Mouse (Mus musculus): Measurements from ENCODE around the gene Rpl18a.

Rpl18a gene

GRCm38 (mm10) chr8:70880546-70880945 is 16.7 kb downstream of the Rpl18a start:
- no peak for DNase-seq (ENCODE audit: low spot score in 2 of 2)

DNA sequence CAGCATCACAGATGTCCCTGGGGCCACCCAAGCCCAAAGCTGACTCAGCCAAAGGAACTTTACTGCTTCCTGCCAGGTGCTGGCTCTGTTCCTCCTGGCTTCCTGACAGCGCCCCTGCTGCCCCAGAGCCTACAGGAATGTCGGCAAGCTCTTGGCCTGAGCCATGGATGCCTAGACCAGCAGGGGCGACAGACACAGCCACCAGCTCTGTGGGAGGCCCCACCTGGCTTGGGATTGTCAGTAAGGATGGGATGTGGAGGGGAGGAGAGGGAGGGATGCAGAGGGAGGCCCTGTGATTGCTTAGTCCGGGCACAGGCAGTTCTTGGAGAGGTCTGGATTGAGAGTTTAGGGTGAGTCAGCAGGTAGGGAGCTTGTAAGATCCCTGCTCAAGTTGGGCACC is 17.1 kb downstream of the Rpl18a start:
- no peak for DNase-seq (ENCODE audit: low spot score in 2 of 2)

DNA sequence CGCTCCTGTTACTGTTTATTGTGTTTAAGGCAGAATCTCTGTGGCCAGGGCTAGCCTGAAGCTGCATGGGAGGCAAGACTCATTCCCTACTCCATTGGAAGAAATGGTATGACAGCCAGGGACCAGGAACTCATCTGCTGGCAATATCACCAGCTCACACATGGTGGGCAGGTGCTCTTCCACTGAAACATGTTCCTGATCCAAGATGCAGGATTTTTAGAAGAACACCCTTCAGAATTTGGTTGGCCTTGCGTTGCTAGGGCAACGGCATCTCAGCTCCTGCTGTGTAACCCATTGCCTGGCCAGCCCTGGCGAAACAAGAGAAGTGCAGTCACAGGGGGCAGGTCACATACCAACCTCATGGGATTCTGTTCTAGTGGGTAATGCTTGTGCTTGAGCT is 17.7 kb downstream of the Rpl18a start:
- DNase-seq (ENCODE audit: low spot score in 2 of 2) = no peak

- no peak for DNase-seq (ENCODE audit: low spot score in 2 of 2)
Observed at GRCm38 (mm10) chr8:70878178-70878577, 19.0 kb downstream of the Rpl18a start.

DNA sequence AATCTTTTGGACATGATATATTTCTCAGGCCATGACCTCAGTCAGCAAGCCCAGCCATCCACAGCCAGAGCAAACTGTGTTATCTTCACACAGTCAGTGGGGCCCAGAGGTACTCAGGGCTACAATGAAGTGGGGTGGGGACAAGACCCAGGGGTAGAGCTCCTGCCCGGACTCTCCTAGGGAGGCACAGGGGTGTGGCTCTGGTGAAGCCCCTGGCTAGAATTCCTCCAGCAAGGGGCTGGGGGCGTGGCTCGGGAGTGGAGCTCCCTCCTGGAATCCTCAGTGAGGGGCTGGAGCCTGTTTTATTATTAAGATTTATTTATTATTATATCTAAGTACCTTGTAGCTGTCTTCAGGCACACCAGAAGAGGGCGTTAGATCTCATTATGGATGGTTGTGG is 20.8 kb downstream of the Rpl18a start:
- no peak for DNase-seq (ENCODE audit: low spot score in 2 of 2)

DNA sequence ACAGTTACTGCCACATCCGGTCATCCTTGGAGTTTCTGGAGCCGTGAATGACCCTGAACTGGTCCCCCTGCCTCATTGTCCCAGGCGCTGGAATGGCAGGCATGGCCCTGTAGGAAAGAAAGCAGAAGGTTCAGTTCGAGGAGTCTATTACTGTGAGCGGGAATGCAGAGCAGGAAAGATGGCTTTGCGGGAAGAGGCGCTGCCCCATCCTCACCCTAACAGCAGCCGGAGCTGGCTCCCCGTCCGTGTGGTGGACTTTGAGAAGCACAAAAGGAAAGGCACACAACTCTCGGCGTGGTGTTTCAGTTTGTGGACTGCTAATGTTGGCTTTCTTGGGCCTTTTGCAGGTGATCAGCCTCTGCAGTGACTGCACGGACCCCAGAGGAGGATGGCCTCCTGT is 22.8 kb downstream of the Rpl18a start:
- DNase-seq (ENCODE audit: low spot score in 2 of 2) = no peak

GRCm38 (mm10) chr8:70873364-70873985 is 23.7 kb downstream of the Rpl18a start, which contains the start of gene Ccdc124:
Ccdc124 (minus strand) TSS chr8:70873935.
- peak; percentile 92 to 95 for DNase-seq (ENCODE audit: low spot score in 2 of 2)

GRCm38 (mm10) chr8:70872643-70873363 is 24.4 kb downstream of the Rpl18a start:
- no peak for DNase-seq (ENCODE audit: low spot score in 2 of 2)

- no peak for DNase-seq (ENCODE audit: low spot score in 2 of 2)
Observed at GRCm38 (mm10) chr8:70871195-70871807, 25.9 kb downstream of the Rpl18a start.

GRCm38 (mm10) chr8:70869601-70870041 is 27.6 kb downstream of the Rpl18a start:
- peak; percentile 70 to 74 for DNase-seq (ENCODE audit: low spot score in 2 of 2)

DNA sequence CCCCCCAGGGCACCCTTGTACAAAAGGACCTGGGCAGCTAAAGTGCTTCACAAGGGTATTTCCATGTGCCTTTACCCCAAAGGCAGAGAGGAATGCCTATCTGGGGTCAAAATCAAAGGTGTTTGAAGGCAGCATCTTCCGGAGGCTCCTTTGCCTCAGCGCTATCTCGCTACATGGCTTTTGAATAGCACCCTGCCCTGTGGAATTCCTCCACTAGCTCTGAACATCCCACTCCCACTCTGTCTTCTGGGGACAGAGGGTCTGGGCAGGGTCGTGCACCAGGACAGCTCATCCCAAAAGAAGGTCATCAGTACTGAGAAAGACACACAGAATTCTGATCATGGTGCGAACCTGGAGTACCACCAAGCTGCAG is 28.0 kb downstream of the Rpl18a start:
- DNase-seq (ENCODE audit: low spot score in 2 of 2) = no peak

- peak; percentile 70 to 76 for DNase-seq (ENCODE audit: low spot score in 2 of 2)
Observed at GRCm38 (mm10) chr8:70868559-70869198, 28.5 kb downstream of the Rpl18a start.

GRCm38 (mm10) chr8:70866566-70866965 is 30.6 kb downstream of the Rpl18a start:
- DNase-seq (ENCODE audit: low spot score in 2 of 2) = no peak

DNA sequence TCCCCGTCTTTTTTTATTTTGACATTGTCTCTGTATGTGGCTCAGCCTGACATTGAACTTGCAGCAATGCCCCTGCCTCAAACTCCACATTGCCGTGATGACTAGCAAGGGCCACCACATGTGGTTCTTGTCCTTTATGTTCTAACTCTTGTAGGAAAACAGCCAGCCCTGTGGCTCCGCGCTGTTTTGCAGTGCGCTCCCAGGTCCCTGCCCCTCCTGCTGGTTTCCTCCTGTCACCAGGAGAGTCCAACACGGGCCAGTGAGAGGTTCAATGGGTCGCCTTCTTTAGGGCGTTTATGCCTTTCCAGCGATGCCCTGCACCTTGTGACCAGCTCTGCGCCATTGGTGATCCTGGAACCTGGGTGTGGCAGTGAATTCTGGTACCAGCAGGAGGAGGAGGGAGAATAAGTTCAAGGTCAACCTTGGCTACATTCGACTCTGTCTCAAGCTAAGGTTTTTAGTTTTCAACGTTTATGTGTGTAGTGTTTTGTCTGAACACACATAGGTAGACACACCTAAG is 31.2 kb downstream of the Rpl18a start:
- DNase-seq (ENCODE audit: low spot score in 2 of 2) = no peak

DNA sequence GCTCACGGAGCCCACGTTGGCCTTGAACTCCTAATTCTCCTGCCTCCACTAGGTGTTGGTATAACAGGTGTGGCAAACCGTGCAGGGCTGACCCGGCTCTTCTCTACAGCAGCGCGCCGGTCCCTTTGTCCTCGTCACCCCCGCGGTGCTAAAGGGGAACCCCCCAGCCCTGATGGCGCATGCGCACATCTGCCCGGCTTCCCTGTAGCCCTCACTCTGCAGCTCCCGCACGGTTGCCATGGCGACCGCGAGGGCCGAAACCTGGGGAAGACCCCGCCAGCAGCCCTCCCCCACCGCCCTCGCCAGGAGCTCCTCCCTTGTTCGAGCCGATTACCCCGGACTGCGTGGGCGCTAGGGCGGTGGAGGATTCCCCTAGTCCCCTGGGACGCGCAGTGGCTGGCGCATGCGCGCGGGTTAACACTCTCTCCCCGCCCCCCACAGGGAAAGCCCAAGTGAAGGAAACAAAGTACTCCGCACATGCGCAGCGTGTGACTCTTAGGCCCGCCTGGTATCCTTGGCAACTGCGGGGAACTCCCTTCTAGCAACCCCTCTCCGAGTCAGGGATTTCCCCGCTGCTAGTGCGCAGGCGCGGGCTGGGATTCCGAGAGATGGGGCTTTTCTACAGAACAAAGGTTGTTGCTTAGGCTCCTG is 31.7 kb downstream of the Rpl18a start:
- peak; percentile 100 for DNase-seq (ENCODE audit: low spot score in 2 of 2)

- DNase-seq (ENCODE audit: low spot score in 2 of 2) = peak in 1 of 2 experiments; percentile 27
Observed at GRCm38 (mm10) chr8:70864712-70865221, 32.4 kb downstream of the Rpl18a start.

DNA sequence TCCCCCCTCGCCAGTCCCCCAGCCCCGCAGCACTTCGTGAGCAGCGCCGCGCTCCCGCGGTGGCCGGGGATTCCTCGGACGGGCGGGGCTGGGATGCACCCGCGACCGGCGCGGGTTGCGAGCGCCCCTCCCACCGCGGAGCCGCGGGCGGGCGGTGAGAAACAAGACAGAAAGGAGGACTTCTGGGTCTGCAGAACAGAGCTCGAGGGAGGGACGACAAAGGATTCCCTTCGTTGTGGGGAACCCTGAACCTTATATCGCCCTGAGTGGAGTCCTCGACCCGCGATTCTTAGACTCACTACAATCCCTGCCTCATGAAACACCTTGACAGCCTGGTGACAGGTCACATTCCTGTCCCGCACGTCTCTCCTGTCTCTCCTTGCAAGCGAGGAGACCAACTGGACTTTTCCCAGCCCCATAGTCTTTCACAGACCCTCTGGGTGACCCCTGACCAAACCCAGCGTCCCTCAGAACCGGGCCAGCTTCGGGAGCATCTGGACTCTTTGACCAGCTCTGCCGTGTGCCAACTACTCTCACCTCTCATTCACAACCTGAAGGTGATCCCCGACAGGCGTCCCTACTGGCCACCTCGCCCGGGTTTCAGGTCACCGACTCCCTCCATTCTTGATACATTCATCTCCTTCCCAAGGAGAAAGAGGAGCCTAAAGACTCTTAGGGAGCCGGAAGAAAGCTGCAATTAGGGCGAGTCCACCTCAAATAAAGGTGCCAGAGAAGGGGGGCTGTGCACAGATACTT is 33.1 kb downstream of the Rpl18a start:
- no peak for DNase-seq (ENCODE audit: low spot score in 2 of 2)

- DNase-seq (ENCODE audit: low spot score in 2 of 2) = no peak
Observed at GRCm38 (mm10) chr8:70862824-70863641, 34.2 kb downstream of the Rpl18a start, which contains the start of gene Kcnn1. Kcnn1 (minus strand) TSS chr8:70863258.

GRCm38 (mm10) chr8:70857516-70857915 is 39.7 kb downstream of the Rpl18a start:
- DNase-seq (ENCODE audit: low spot score in 2 of 2) = no peak

Data from spleen, postnatal 36 days (tissue).